Mouse (Mus musculus): ENCODE data around the gene Spin2e. TPM values are rescaled to one million over a fixed set of nuclear protein-coding genes. Genes with fewer than 3 reads are reported as not detected.

Gene Spin2e
- polyA plus RNA-seq (2021; fragmentation: Nextera tagmentation): not detected in 2 replicates
- long read RNA-seq, experiment 1: 0 reads
- long read RNA-seq, experiment 2: 0 reads

DNA sequence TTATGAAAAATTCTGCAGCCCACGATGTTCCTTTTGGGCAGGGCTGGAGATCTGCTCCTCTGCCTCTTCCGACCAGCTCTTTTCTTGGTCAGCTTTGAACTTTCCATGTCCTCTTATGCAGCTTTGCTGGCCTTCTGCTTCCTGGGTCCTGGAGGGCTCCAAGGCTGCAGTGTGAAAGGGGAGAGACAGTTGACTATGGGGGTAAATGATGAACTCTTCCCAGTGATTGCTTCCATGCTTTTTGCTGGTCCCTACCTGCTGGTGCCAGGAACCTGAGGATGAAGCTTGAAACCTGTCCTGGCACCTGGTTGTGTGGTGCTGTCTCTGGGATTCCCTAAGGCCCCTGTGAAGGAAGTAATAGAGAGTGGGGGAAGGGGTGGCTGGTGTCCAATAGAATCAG is at the start of gene Spin2e:
Spin2e (minus strand) TSS at position 101 of the 400 bp plus-strand sequence.

DNA sequence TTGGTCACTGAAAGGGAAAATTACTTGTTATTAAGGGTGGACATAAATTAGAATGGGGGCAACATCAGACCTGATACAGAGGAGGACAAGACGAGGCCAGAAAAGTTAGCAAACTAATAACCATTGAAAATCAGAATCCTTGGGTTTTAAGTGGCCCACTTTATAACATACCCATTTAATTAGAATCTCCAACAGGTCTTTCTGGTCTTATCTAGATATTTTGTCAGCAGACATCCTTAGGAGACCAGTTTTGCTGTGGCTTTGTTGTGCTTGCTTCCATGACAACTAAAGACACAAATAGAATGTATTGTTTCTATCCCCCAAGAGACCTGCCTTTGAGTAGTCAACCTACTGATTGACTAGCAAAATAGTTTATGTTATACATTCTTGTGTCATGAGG is 44.5 kb downstream of the Spin2e start, which contains the start of gene Gm21883:
Gm21883 (minus strand) TSS at position 101 of the 400 bp plus-strand sequence.

Other genes starting within 250 kb of the Spin2e start
- gene Btbd35f19, start 235.0 kb downstream of the Spin2e start, polyA plus RNA-seq (2021; fragmentation: Nextera tagmentation): not detected in 2 replicates
- gene Gm21883, start 44.6 kb downstream of the Spin2e start, polyA plus RNA-seq (2021; fragmentation: Nextera tagmentation): not detected in 2 replicates
- not detected in 2 replicates for gene Btbd35f25, start 98.2 kb upstream of the Spin2e start, polyA plus RNA-seq (2021; fragmentation: Nextera tagmentation)